Mouse (Mus musculus) lung, postnatal 10 days (tissue): ENCODE data around the gene Sult2a3.
"Not testable (repeated sequence)": the region's sequence is repeated elsewhere in the genome, so short reads cannot be mapped to it uniquely, and the experiment has no call there.

Source experiments
- DNase-seq: peaks from one replicate; pipeline ENCODE4 v3.0.0; 2021

Gene Sult2a3

DNA sequence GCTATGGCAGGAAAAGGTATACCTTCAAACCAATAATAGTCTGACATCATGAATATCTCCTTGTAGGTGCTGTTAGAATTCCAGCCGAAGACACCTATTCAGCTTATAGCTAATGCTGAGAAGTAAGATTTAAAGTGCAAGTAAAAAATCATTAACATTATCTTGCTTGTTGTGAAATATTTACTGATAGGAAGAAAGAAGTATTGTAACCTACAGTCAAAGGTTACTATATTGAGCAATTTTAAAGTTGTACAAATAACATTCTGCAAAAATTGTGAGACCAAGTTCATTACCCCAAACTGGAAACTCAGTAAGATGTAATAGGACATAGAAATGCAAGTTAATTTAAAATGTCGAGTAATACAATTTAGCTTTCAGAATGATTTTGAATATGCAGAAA, at the start of gene Sult2a3:
TSS of gene Sult2a3 (minus strand) at position 101 of the 400 bp plus-strand sequence.
- DNase-seq = no peak

DNA sequence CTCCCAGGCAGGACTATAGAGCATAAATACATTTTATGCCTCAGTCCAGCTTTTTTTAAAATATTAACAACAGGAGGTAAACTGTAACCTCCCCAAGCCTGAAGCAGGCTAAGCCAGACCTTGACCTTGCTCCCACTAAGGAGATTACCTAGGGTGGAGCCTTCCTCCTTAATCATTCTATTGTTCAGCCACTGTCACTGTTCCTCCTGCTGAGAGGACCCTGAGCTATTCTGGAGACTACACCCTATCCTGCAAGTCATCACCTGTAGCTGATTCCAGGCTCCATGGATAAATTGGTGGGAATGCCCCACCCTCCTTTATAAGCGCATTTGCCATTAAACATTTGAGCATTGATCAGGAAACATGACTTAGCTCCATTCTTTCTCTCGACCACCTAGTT, 2.4 kb downstream of the Sult2a3 start:
- no peak for DNase-seq

DNA sequence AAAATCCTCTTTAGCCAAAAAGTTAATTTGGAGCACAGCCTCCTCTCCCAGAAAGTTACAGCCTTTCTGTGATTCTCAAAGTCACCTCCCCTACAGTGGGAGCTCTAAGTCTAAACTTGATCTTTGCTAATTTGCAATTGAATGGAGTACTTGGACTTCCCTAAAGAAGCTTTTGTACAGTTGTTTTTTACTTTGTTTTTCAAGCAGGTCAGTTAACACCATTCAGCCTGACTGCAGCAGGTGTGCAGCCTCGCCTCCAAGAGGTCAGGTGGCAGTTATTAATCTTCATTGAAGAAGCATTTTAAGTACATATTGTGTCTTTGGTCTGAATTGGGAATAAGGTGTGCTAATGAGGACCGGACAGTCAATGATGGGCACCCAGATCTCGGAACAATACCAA, 3.0 kb downstream of the Sult2a3 start:
- not testable (repeated sequence) for DNase-seq

DNA sequence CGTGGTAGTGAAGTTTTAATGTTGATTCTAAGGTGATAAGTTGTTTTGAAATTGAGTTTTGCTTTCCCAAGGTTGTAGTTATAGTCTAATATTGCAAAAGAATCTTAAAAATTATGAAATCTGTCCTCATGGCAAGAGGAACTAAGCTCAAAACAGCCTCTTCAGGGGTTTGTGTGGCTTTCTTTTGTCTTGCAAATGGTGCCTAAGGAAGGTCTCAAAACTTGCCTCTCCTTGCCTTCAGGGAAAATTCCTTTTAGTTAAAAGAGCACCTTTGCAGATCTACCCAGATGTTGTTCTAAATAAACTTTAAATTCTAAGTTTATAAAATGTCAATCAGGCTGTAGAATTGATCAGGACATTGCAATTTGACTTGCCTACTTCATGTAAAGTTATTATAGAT, 6.1 kb downstream of the Sult2a3 start:
- no peak for DNase-seq

DNA sequence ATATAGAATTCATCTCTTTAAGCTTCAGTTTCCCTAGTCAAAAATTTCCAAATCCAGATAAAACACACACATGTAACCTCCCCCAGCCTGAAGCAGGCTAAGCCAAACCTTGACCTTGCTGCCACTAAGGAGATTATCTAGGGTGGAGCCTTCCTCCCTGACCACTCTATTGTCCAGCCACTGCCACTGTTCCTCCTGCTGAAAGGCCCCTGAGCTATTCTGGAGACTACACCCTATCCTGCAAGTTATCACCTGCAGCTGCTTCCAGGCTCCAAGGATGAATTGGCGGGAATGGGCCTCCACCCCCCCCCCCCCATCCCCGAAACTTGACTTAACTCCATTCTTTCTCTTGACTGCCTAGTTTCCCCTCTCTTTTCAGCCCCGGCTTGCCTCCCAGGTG, 8.4 kb downstream of the Sult2a3 start:
- DNase-seq = not testable (repeated sequence)

DNA sequence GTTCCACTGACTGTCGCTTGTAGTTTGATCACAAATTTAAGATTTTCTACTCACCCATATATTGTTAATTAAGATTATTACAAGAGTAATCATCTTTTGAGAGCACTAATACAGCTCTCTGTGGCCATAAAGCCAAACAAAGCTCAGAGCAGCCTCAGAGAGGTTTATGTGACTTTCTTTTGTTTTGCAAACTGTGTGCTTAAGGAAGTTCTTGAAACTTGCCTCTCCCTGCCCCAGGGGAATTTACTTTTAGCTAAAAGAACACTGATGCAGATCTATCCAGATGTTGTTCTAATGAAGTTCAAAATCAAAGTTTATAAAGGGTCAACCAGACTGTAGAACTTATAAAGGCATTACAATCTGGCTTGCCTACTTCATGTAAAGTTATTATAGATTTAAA, 75.0 kb downstream of the Sult2a3 start:
- DNase-seq = not testable (repeated sequence)

DNA sequence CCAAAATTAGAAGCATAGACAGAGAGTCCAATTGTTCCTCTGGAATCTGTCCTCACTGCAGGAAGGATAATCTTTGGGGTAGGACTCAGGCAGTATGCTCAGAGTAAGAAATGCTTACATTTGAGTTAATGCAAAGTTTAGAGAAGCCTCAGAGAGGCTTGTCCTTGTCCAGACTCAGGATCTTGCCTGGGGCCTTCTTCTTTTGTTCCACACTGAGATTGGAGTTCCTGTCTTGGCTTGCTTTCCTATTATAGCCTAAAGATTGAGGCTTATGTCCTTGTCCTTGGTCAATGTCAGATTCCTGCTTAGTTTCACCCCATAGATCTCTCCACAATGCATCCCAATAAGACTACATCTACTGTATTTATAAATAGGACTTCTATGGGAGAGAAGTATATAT, 92.0 kb downstream of the Sult2a3 start:
- not testable (repeated sequence) for DNase-seq
